Mouse (Mus musculus): ENCODE results near the gene Actn2.

DNA sequence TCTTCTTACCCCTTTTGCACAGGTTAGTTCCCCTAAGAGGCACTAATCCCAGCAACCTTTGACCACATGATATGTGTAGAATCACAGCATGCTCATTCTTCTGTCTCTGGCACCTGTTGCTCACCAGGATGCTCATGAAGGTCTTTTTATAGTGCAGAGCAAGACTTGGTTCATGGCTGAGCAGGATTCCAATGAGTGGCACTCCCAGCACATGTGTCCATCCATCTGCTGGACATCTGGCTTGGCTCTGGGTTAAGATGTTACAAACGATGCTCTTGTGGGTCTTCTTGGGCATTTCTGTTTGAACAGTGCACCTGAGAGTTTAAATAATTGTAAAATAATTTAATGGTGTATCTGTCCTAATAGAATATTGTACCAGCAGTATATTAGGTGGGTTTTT lies 36.2 kb upstream of the Actn2 start:
- TF ChIP-seq CTCF (IDR thresholded peaks at IDR 0.05; ENCODE audit: borderline replicate concordance, control insufficient read depth, extremely low read depth, insufficient read depth, low read length, poor library complexity) (no peak), POLR2A (IDR thresholded peaks at IDR 0.05; ENCODE audit: control insufficient read depth, extremely low read depth, insufficient read depth, low read length, poor library complexity) (no peak)

Measured in thymus, adult 2 months (tissue).